Mouse (Mus musculus): ENCODE measurements at regions not wholly inside any gene's neighbourhood (a gene's known extent, or its start where the extent isn't known, plus 50 kb on each side); places are given as distances from the start of the nearest gene placed in this dataset.

- DNase-seq (ENCODE audit: low spot score in 2 of 2) = peak in 1 of 2 experiments; percentile 0
These were observed 55.7 kb upstream of the Gabre start for GRCm38 (mm10) chrX:72330323-72330722.

- DNase-seq (ENCODE audit: low spot score in 2 of 2) = no peak
These were observed 54.2 kb upstream of the Gabre start for GRCm38 (mm10) chrX:72328822-72329221.

Measured in cerebellum, postnatal 4 days (tissue).